Mouse (Mus musculus) limb, embryonic 15.5 days (tissue): ENCODE results near the gene Ubqln4. TPM values are rescaled to one million over a fixed set of nuclear protein-coding genes. Genes with fewer than 3 reads are reported as not detected.

Experiments
- ATAC-seq: fragments of 200-750 bp; cut with Nextera tagmentation; 2 replicates; pipeline ENCODE4 v1.8.0; 2017; ENCODE audit warnings: low read depth, moderate TSS enrichment; ENCODE audit not compliant: insufficient number of reproducible peaks, low FRiP score, low TSS enrichment
- H3K27ac ChIP-seq: fragments of 300-500 bp; sonication (generic); 2 replicates; pipeline ENCODE4 v1.5.1; 2015; ENCODE audit warnings: moderate library complexity, mild to moderate bottlenecking, inconsistent platforms
- H3K27me3 ChIP-seq: fragments of 300-500 bp; sonication (generic); 2 replicates; pipeline ENCODE4 v1.6.1; 2015; ENCODE audit warnings: inconsistent platforms
- H3K36me3 ChIP-seq: fragments of 300-500 bp; sonication (generic); 2 replicates; pipeline ENCODE4 v1.6.1; 2015; ENCODE audit warnings: inconsistent platforms
- H3K4me1 ChIP-seq: fragments of 300-500 bp; sonication (generic); 2 replicates; pipeline ENCODE4 v1.6.1; 2015; ENCODE audit warnings: inconsistent platforms
- H3K4me2 ChIP-seq: fragments of 300-500 bp; sonication (generic); 2 replicates; pipeline ENCODE4 v1.6.1; 2015; ENCODE audit warnings: mild to moderate bottlenecking, inconsistent platforms
- H3K4me3 ChIP-seq: fragments of 300-500 bp; sonication (generic); 2 replicates; pipeline ENCODE4 v1.5.1; 2015; ENCODE audit warnings: mild to moderate bottlenecking, inconsistent platforms
- H3K9ac ChIP-seq: fragments of 300-500 bp; sonication (generic); 2 replicates; pipeline ENCODE4 v1.6.1; 2015; ENCODE audit warnings: inconsistent platforms
- H3K9me3 ChIP-seq: fragments of 300-500 bp; sonication (generic); 2 replicates; pipeline ENCODE4 v1.6.1; 2016; ENCODE audit warnings: inconsistent platforms
- WGBS: fragments of 180-500 bp; shearing (Covaris S2); methylation state at CpG from one replicate; pipeline ENCODE4 v1.1.7; 2015; 5-methylcytosine and 5-hydroxymethylcytosine counted together
- polyA plus RNA-seq: library from polyadenylated mRNA; unstranded; fragments of >200 nt; fragmentation: Nextera tagmentation; extraction: Ambion mirVana; gene quantifications from 2 replicates; pipeline ENCODE4 v1.2.1, GENCODE M21; 2015

The Ubqln4 gene
- polyA plus RNA-seq, 1 experiment from 2014 or later = 44.1 TPM

GRCm38 (mm10) chr3:88527565-88527964 is 26.0 kb upstream of the Ubqln4 start:
- Histone ChIP-seq H3K4me1 (peaks cover 46% of the 10 kb centered on the region), H3K4me3 (no peak overlapping the region), H3K9me3 (no peaks in the 10 kb centered on the region), H3K4me2 (no peak overlapping the region; the same call in 1 of the 2 replicates), H3K27ac (peak overlapping the region; percentile 57), H3K9ac (0 out of 2 replicates have a peak overlapping the region, but pooled peaks have one; percentile 14), H3K27me3 (no peaks in the 10 kb centered on the region), H3K36me3 (peaks cover 27% of the 10 kb centered on the region)
- ATAC-seq = no peak; the same call in 1 of the 2 replicates
- WGBS = 32% methylated on average over 8 of the region's 8 CpGs

GRCm38 (mm10) chr3:88528646-88529045 is 24.9 kb upstream of the Ubqln4 start:
- no peak overlapping the region for H3K4me2 ChIP-seq
- no peak for ATAC-seq
- peaks cover 50% of the 10 kb centered on the region for H3K4me1 ChIP-seq
- 79% methylated on average over 11 of the region's 11 CpGs for WGBS
- H3K27ac ChIP-seq = no peak overlapping the region
- no peak overlapping the region for H3K4me3 ChIP-seq
- peaks cover 21% of the 10 kb centered on the region for H3K36me3 ChIP-seq
- H3K9ac ChIP-seq = no peak overlapping the region
- H3K9me3 ChIP-seq = no peaks in the 10 kb centered on the region
- no peaks in the 10 kb centered on the region for H3K27me3 ChIP-seq

GRCm38 (mm10) chr3:88529204-88530000 is 24.2 kb upstream of the Ubqln4 start:
- Histone ChIP-seq H3K9ac (0 out of 2 replicates have a peak overlapping the region, but pooled peaks have one; percentile 8), H3K4me1 (peaks cover 56% of the 10 kb centered on the region), H3K36me3 (peaks cover 13% of the 10 kb centered on the region), H3K27ac (peak overlapping the region; percentile 97; the same call in 1 of the 2 replicates), H3K9me3 (no peaks in the 10 kb centered on the region), H3K4me3 (peak overlapping the region; percentile 82), H3K27me3 (no peaks in the 10 kb centered on the region), H3K4me2 (peak overlapping the region; percentile 79)
- no peak for ATAC-seq
- WGBS = 37% methylated on average over 7 of the region's 7 CpGs

- H3K9ac ChIP-seq = peak overlapping the region; percentile 83
- H3K9me3 ChIP-seq = no peaks in the 10 kb centered on the region
- 10% methylated on average over 11 of the region's 11 CpGs for WGBS
- H3K4me2 ChIP-seq = peak overlapping the region; percentile 79
- H3K27me3 ChIP-seq = no peaks in the 10 kb centered on the region
- H3K4me1 ChIP-seq = peaks cover 64% of the 10 kb centered on the region
- peak overlapping the region; percentile 82 for H3K4me3 ChIP-seq
- peaks cover 5% of the 10 kb centered on the region for H3K36me3 ChIP-seq
- ATAC-seq = no peak
- peak overlapping the region; percentile 97 for H3K27ac ChIP-seq
These were observed 23.3 kb upstream of the Ubqln4 start for GRCm38 (mm10) chr3:88530082-88530864.

- Histone ChIP-seq H3K4me3 (peak overlapping the region; percentile 82), H3K9ac (peak overlapping the region; percentile 83), H3K36me3 (peaks cover 12% of the 10 kb centered on the region), H3K27me3 (no peaks in the 10 kb centered on the region), H3K4me2 (peak overlapping the region; percentile 79), H3K4me1 (peaks cover 68% of the 10 kb centered on the region), H3K27ac (peak overlapping the region; percentile 97), H3K9me3 (no peaks in the 10 kb centered on the region)
- peak; percentile 85 for ATAC-seq
- under 1% methylated on average over 60 of the region's 63 CpGs for WGBS
These were observed 21.9 kb upstream of the Ubqln4 start for GRCm38 (mm10) chr3:88531348-88532298.

- H3K4me3 ChIP-seq = peak within 1 kb of the TSS; percentile 82
- H3K4me2 ChIP-seq = peak within 1 kb of the TSS; percentile 79
- peak within 1 kb of the TSS; percentile 83 for H3K9ac ChIP-seq
- H3K27ac ChIP-seq = peak within 1 kb of the TSS; percentile 97
- WGBS = 2% methylated on average over 29 of the region's 31 CpGs
- H3K9me3 ChIP-seq = no peaks in the 10 kb centered on the region
- peaks cover 18% of the 10 kb centered on the region for H3K36me3 ChIP-seq
- peaks cover 70% of the 10 kb centered on the region for H3K4me1 ChIP-seq
- no peak for ATAC-seq
- H3K27me3 ChIP-seq = no peaks in the 10 kb centered on the region
These were observed 21.3 kb upstream of the Ubqln4 start, which contains the start of gene Mex3a for GRCm38 (mm10) chr3:88532299-88532674. Gene Mex3a (plus strand): TSS chr3:88532395.

- H3K27me3 ChIP-seq = no peaks in the 10 kb centered on the region
- H3K27ac ChIP-seq = peak overlapping the region; percentile 97
- no peaks in the 10 kb centered on the region for H3K9me3 ChIP-seq
- under 1% methylated on average over 40 of the region's 40 CpGs for WGBS
- ATAC-seq = no peak
- H3K9ac ChIP-seq = peak overlapping the region; percentile 83
- H3K4me1 ChIP-seq = peaks cover 70% of the 10 kb centered on the region
- peaks cover 21% of the 10 kb centered on the region for H3K36me3 ChIP-seq
- peak overlapping the region; percentile 82 for H3K4me3 ChIP-seq
- H3K4me2 ChIP-seq = peak overlapping the region; percentile 79
These were observed 20.7 kb upstream of the Ubqln4 start for GRCm38 (mm10) chr3:88532689-88533511.

- peaks cover 29% of the 10 kb centered on the region for H3K36me3 ChIP-seq
- H3K4me2 ChIP-seq = peak overlapping the region; percentile 79
- H3K27me3 ChIP-seq = no peaks in the 10 kb centered on the region
- 8% methylated on average over 4 of the region's 5 CpGs for WGBS
- H3K9ac ChIP-seq = peak overlapping the region; percentile 83
- H3K27ac ChIP-seq = peak overlapping the region; percentile 97
- H3K4me3 ChIP-seq = peak overlapping the region; percentile 82
- no peaks in the 10 kb centered on the region for H3K9me3 ChIP-seq
- H3K4me1 ChIP-seq = peaks cover 73% of the 10 kb centered on the region
- ATAC-seq = no peak
These were observed 19.9 kb upstream of the Ubqln4 start for GRCm38 (mm10) chr3:88533706-88534105.

- peak overlapping the region; percentile 97 for H3K27ac ChIP-seq
- ATAC-seq = no peak
- peaks cover 36% of the 10 kb centered on the region for H3K36me3 ChIP-seq
- no peaks in the 10 kb centered on the region for H3K27me3 ChIP-seq
- WGBS = 19% methylated on average over 3 of the region's 3 CpGs
- H3K4me3 ChIP-seq = peak overlapping the region; percentile 82
- H3K9ac ChIP-seq = 0 out of 2 replicates have a peak overlapping the region, but pooled peaks have one; percentile 2
- no peaks in the 10 kb centered on the region for H3K9me3 ChIP-seq
- H3K4me2 ChIP-seq = peak overlapping the region; percentile 79
- peaks cover 68% of the 10 kb centered on the region for H3K4me1 ChIP-seq
These were observed 18.6 kb upstream of the Ubqln4 start for GRCm38 (mm10) chr3:88535005-88535404.

- H3K27ac ChIP-seq = no peak overlapping the region
- WGBS = 51% methylated on average over 4 of the region's 4 CpGs
- peaks cover 67% of the 10 kb centered on the region for H3K4me1 ChIP-seq
- H3K9ac ChIP-seq = no peak overlapping the region
- H3K4me3 ChIP-seq = peak overlapping the region; percentile 82
- ATAC-seq = no peak
- no peaks in the 10 kb centered on the region for H3K9me3 ChIP-seq
- H3K4me2 ChIP-seq = peak overlapping the region; percentile 79
- H3K27me3 ChIP-seq = no peaks in the 10 kb centered on the region
- peaks cover 41% of the 10 kb centered on the region for H3K36me3 ChIP-seq
These were observed 18.0 kb upstream of the Ubqln4 start for GRCm38 (mm10) chr3:88535527-88535926.
